In genomic region chr17:29319881-29320639, GRCm38 (mm10) we compare ENCODE assay signal across 1 mouse cellular context.
A peak's percentile ranks its signal among the peaks of the same experiment; 100 is the strongest.
TF ChIP-seq lines count a peak whose summit lies in the region.

No protein-coding gene starts in this region.

TF ChIP-seq in MEL, 35 proteins besides CTCF, POLR2A, EP300 and RAD21:
- peak; percentile 26; the same call in 1 of the 2 replicates for TF ChIP-seq MAX (IDR thresholded peaks at IDR 0.05; ENCODE audit: low read length)
- peak; percentile 77 for TF ChIP-seq TAL1 (IDR thresholded peaks at IDR 0.05; ENCODE audit: low read length)
- peak; percentile 47; the same call in 1 of the 2 replicates for TF ChIP-seq ETS1 (IDR thresholded peaks at IDR 0.05; ENCODE audit: low read depth, low read length)
- 0 out of 2 replicates have a peak, but pooled peaks have one; percentile 40 for TF ChIP-seq MAZ (IDR thresholded peaks at IDR 0.05; ENCODE audit: low read depth, low read length)
- TF ChIP-seq GATA1 (IDR thresholded peaks at IDR 0.05; ENCODE audit: low read depth, low read length) = peak; percentile 92
- TF ChIP-seq SIN3A (IDR thresholded peaks at IDR 0.05; ENCODE audit: low read length) = 0 out of 2 replicates have a peak, but pooled peaks have one; percentile 24
- TF ChIP-seq ZNF384 (IDR thresholded peaks at IDR 0.05; ENCODE audit: low read depth, low read length) = no peak
- TF ChIP-seq RCOR1 (IDR thresholded peaks at IDR 0.05; ENCODE audit: low read depth, low read length) = peak; percentile 93
- peak; percentile 87 for TF ChIP-seq TCF12 (IDR thresholded peaks at IDR 0.05; ENCODE audit: low read depth, low read length)
- no peak for TF ChIP-seq MEF2A (IDR thresholded peaks at IDR 0.05; ENCODE audit: extremely low read depth, insufficient replicate concordance, low read depth, low read length, poor library complexity, severe bottlenecking)
- no peak for TF ChIP-seq CHD1 (IDR thresholded peaks at IDR 0.05; ENCODE audit: low read depth, low read length)
- TF ChIP-seq JUND (IDR thresholded peaks at IDR 0.05; ENCODE audit: low read depth, low read length) = no peak
TF ChIP-seq in MEL: peak in this region for 8.
